Mouse (Mus musculus) ovary, postnatal 10 days (tissue): ENCODE results near the gene Calml3.
"Not testable (repeated sequence)": the region's sequence is repeated elsewhere in the genome, so short reads cannot be mapped to it uniquely, and the experiment has no call there.

Source experiments
- DNase-seq: peaks from one replicate; pipeline ENCODE4 v3.0.0; 2022; ENCODE audit warnings: low spot score

Gene Calml3

DNA sequence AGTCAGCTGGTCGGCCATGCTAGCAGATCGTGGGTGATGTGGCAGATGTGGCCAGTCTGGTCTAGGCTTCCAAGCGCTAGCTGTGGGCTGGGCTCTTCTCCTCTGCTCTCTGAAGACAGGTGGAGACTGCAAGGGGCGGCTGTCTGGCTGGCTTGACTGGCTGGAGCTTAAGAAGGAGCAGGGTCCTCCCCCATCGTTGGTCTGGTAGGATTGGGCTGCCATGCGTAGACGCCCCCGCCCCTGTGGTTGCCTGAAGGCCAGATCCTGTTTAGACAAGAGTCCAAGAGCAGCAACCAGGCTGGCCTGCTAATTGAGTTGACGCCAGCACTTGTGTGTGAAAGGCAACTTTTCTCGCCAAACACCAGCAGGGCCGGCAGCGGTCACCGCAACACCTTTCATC lies at the start of gene Calml3:
Gene Calml3, minus strand, starts transcription at position 131 of the 400 bp plus-strand sequence.
- DNase-seq = no peak

DNA sequence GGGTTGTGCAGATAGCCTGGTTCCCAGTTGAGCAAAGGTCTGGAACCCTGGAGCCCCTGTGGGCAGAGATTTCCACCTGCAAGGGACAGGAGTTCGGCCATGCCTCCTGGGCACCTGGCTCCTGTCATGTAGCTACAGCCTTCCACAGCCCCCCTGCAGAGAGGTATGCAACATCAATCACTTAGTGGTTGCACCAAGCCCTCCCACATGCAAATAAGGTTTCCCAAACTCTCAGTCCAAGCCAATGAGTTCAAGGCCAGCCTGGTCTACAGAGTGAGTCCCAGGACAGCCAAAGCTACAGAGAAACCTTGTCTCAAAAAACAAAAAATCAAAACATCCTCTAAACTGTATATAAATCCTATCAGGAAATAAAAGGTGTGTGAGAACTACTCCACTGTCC lies 46.2 kb upstream of the Calml3 start:
- DNase-seq = no peak

DNA sequence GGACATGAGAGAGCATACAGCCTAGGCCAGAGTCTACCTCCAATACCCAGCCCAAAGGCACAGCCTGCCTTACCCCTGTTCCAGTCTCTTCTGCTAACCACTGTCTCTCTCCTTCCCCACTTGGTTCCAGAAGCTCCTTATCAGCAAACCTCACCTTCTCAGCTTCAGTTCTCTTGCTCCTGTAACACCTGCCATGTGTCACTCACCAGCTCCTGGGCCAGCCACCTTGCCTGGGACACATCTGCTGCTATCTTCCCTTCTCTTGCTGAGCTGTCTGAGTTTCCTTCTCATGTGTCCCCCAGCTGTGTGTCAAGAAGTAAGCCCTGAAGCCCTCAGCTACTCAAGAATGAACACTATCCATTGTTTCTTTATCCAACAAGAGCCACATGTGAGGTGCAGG lies 36.5 kb upstream of the Calml3 start:
- not testable (repeated sequence) for DNase-seq

DNA sequence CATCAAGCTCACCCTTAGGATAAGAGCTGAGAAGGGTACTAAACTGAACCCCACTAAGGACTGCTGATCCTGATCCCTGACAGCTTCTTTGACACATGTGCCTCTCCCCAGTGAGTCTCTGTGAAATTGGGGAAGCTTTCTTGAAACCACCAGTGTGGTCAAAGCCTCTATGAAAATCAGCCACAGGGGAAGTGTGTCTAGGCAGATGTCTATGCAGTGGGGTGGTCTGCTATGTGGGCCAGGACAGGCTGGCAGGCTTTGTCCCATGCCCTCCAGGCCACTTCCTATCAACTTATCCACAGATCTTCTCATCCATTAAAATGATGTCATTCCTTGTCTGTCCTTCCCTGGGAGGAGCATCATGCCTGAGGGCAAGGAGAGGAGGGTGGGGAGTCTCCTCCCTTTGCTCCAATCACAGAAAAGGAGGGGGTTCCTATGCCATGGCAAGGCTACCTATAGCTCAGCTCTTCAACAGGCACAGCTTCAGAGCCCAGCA lies 33.2 kb upstream of the Calml3 start, which contains the start of gene Calm4:
Gene Calm4, plus strand, starts transcription at position 446 of the 496 bp plus-strand sequence.
- DNase-seq = not testable (repeated sequence)

DNA sequence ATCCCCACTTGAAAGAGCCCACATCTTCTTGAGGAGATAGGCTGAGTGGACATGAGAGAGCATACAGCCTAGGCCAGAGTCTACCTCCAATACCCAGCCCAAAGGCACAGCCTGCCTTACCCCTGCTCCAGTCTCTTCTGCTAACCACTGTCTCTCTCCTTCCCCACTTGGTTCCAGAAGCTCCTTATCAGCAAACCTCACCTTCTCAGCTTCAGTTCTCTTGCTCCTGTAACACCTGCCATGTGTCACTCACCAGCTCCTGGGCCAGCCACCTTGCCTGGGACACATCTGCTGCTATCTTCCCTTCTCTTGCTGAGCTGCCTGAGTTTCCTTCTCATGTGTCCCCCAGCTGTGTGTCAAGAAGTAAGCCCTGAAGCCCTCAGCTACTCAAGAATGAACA lies 29.5 kb upstream of the Calml3 start:
- not testable (repeated sequence) for DNase-seq

DNA sequence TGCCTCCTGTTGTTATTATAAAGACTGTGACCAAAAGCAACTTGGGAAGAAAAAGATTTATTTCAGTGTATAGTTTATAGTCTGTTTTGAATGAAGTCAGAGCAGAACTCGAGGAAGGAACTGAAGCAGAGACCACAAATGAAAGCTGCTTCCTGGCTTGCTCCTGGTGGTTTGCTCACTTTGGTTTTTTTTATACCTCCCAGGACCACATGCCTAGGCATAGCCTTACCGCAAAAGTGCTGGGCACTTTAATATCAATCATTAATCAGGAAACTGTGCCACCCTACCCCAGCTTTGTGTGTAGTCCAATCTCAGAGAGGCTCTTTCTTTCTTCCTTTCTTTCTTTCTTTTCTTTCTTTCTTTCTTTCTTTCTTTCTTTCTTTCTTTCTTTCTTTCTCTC lies 28.3 kb upstream of the Calml3 start:
- DNase-seq = no peak

DNA sequence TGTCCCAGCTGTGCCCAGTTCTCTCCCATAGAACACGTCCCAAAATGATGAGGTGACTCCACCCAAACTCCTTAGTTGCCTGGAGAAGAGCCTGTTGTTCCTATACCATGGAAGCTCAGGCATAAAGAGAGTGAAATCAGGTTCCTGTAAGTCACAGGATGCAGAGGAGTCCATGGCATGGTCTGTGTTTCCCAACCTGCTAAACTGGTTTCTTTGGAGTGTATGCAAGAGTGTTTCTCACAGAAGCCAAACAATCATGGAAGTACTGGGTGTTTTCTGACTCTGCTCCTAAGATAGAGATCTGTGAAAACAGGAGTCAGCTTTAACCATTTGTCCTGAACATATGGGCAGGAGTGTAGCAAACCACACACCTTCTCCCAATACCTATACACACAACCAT lies 27.9 kb upstream of the Calml3 start:
- DNase-seq = no peak

DNA sequence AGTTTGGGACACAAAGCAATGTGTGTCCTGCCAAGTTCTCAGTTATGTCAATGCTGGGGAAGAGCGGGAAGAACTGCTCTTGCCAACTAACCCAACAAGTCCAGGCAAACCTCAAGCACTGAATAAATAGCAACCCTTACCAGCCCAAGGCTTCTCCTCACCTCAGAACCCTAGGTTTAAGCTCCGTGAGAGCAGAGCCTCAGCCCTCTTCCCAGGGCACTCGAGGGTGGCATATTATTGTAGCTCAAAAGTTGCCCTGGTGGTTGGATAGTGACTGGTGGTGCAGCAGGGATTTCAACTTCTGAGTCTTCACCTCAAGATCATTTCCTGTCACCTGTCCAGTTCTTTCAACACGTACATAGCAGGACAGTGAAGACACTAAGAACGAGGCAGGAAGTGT lies 27.4 kb upstream of the Calml3 start:
- DNase-seq = no peak

DNA sequence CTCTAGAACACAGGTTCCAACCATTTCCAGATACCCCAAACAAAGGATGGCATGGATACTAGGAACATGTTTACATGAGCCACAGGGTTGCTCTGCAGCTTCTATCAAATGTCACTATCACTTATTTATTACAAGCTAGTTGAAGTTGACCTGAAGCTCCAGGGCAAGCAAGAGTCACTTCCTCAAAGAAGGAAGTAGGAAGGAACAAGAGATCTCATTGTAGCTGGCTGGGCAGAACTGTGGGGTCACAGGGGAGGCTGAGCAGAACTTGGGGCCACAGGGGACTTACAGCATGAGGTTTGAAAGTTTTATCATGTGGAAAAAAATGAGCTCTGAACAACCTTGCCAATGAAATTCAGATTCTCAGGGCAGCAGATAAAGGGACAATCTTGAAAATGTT lies 21.6 kb upstream of the Calml3 start:
- no peak for DNase-seq

DNA sequence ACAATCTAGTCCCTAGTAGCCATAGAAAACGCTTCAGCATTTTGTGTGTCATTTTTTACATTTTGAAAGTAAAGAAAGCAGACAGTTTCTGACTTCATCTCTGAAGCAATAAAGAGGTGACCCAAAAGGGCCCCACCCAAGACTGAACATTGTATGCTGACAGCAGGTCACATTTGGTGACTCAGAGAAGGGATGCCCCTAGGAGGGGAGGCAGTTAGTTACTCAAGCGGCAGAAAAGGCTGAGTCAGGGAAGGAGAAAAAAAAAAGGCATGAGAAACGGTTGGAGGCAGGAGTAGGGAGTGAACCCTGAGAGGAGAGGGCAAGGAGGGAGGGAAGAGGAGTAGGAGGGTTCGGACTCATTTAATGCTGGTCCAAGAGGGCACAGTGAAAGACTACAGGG lies 18.0 kb upstream of the Calml3 start:
- no peak for DNase-seq

DNA sequence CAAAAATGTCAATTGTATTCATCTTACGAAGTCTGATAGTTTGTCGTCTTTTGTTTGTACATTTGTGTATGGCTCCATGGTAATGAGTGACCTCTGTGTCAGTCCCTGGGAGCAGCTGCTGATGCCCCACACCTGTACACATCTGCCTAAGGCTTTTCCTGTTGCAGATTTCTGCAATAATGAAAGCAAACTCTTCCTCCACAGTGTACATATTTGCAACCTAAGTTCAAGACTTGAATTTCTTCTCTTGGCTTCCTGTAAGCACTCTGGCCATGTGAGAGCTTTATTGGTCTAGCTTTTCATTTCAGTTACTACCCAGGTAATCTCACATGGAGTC lies 14.6 kb upstream of the Calml3 start:
- no peak for DNase-seq

DNA sequence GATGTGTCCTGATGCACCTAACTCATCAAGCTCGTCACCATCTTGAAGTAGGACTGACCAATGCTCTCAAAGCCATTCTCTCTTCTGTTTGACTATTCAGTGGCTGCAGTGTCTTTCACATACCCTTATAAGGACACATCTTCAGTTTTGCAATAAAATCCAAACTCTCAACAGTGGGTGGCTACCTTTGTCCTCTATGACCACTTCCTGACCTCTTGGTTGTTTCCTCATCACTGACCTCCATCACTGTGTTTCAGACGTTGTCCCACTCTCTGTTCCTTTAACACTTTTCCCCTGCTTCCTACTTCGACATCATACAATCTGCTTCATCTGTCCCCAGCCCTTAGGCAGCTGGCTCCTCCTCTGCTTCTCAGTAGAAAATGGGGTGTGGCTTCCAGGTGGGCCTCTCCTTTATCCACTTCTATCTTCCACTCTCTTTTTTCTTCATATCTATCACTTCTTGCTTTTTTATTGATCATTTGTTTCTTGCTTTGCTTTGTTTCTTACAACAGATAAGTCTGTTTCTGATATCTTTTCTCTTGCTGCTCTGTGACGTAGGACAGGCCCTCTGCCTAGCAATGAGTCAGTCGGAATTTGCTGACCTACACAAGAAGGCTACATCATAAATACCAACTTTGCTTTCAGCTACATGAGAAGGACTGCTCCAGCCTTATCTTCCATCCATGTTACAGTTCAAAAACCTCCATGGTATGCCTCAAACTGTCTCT lies 14.1 kb upstream of the Calml3 start:
- DNase-seq = no peak

DNA sequence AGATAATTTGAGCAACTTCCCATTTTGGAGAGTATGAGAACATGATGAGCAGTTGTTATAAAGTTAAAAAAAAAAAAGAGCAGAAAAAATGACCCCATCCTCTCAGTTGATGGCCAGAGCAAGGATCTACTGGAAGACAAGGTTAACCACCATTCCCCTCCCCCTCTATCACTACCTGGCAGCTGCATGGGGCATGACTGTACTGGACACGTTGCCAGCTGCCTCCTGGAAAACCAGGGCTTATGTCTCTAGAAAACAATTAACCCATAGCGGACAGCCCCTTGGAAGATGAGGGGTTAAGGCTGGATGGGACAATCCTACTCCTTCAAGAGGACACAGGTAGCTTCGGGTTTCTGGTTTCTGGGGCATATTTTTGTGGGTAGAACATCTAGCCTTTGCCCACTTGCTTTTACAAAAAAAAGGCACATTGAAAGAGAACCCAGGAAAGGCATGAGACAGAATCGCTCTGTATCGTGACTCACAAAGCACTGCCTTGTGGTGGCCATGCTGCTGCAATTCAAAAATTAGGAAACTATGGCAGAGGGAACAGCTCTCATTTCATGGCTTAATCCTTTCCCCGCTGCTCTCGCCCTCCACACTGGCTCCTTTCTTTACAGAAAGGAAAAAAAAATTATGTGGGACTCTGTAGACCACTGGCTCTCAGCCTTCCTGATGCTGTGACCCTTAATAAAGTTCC lies 3.2 kb upstream of the Calml3 start:
- DNase-seq = no peak

DNA sequence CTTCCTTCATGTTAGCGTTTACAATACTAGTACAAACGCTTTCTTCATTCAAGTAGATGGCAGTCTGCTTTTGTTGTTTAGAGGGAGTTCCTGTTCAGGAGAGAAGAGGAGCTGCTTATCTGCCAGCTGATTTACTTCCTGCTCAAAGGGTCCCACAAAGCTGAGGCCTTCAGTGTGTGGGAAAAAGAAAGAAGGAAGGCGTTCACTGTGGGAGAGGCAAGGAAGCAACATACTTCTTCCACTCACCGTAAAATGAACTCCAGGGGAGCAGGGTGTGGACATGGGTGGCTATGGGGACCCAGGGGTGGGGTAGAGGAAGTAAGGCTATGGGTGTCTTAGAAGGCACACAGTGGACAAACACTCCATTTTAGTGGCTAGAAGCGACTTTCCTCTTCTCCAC lies 1.5 kb upstream of the Calml3 start:
- DNase-seq = no peak

DNA sequence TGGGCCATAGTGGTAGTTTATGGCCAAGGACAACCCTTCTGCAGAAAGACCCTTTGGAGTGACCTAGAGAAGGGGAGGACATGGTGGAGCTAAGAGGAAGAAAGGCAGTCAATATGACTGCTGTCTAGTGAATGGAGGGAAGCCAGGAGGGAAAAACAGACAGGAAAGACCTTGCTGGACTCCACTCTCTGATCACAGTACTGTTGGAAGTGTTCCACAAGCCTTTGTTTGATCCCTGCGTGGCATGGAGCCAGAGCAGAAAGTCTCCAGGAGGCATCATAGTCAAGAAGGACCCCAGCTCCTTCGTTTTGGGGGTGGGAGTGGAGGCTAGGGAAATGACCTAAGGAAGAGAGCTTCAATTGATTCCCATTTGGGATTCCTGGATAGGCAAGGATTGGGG lies 1.0 kb upstream of the Calml3 start:
- DNase-seq = no peak

DNA sequence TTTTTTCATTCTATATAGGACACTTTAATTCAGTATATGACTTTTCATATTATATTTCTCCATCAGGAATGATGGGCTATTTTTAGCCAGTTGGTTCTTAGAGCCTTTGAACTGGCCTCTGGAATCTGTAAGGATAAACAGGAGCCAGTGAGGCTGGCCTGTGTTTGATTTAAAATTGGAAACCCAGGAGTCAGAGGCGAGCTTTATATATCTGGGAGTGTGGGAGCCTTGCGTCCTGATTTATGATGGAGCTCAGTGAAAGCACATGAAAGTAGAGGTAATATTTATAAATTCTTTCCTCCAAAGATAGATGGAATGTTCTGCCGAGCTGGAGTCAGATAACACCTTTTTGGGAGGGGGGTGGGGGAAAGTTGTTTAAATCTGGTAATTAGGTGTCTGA lies 4.7 kb downstream of the Calml3 start:
- DNase-seq = no peak

DNA sequence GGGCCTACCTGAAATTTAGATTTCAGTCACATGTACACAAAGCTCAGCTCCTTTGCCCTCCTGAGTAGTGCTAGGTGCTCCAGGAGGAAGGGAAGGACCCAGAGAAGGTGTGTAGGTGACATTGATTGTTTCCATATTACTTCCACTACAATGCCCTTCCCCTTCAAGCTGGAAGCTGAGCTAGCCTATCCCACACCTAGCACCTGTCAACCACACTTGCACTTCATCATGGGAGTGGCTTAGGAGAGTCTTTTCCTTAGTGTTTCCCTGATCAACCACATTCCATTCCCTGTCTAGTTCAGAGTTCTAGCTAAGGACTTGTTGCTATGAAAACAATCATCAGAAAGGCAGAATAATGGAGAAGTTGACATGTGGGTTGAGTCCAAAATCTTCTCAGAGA lies 5.4 kb downstream of the Calml3 start:
- DNase-seq = no peak

DNA sequence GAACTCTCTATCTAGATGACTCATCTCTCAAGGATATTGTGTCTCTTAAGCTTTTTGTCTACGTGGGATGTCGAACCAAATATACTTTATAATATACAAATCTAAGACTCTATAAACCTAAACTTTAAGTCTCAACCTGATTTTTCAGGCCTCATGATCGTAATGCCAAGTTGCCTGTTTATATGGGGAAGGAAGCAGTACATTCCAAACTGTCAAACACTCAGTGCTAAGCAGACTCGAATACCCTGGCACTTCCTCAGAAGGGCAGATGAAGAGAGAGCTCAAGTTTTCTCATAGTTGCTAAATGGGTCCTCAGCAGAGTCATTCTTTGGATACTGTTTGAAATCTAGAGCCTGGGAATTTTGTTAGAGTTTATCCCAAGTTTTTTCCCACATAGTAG lies 7.5 kb downstream of the Calml3 start:
- no peak for DNase-seq

DNA sequence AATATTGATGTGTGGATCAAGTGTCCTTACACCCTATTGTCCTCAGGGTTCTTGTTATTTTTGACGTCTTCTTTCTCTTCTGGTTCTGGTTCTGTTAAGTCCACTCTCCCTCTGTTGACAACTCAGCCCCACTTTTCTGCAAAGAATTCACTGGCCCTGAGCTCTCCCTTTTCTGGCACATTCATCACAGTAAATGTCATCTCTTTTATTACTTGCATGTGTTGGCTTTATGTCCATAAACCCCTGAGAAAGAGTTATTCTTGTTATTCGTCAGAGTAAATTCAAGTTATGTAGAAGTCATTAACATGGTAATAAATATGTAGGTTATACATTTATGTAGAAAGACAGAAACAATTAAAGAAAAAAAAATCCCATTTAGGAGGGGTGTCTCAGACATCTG lies 14.6 kb downstream of the Calml3 start:
- no peak for DNase-seq

DNA sequence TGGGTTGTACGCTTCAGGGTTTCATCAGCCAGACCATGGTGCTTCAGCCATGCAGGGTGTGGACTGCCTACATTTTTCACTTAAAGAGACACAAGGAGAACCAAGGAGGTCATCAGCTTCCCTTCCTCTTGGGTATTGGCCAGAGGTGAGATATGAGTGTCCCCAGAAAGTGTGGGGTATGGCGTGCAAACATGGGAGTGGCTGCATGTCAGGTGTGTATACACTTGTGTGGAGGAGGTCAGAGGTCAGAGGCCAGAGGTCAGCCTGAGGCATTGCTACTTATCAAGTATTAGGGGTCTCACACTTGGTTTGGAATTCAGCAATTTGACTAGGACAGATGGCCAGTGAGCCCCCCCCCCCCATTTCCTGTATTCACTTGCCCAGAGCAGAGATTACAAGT lies 15.5 kb downstream of the Calml3 start:
- DNase-seq = no peak

DNA sequence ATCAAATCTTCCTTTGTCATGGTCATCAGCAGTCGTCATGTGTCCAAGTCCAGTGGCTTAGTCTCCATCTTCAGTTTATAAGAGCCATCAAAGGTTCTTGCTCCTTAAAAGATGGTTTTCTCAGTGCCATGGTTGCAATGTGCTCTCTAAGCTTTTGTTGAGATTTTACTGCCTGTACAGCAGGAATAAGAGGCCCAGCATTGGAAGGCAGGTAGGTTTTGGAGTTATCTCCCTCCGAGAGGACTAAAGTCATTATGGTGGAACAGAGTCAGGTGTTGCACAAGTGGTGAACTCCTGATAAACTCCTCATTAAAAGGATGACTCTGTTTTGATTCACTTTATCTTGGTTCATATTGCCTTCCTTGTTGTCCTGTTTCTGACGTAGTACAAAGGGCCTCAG lies 16.5 kb downstream of the Calml3 start:
- no peak for DNase-seq

DNA sequence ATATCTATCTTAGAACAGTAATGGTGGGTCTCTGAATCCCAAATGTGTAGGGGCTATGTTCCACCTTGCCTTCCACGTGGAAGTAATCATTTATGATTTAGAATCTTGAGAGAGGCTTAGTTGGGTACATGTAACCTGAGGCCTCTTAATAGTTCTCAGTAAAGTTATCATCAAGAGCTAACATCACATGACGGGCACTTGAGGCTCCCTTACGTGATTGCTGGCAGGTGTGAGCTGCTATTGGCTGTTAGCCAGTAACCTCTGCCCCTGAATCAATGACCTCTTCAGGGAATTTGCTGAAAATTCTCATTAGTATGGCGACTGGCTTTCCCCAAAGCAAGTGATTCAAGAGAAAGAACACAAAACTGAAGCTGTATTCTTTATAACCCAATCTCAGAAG lies 17.0 kb downstream of the Calml3 start:
- DNase-seq = no peak

DNA sequence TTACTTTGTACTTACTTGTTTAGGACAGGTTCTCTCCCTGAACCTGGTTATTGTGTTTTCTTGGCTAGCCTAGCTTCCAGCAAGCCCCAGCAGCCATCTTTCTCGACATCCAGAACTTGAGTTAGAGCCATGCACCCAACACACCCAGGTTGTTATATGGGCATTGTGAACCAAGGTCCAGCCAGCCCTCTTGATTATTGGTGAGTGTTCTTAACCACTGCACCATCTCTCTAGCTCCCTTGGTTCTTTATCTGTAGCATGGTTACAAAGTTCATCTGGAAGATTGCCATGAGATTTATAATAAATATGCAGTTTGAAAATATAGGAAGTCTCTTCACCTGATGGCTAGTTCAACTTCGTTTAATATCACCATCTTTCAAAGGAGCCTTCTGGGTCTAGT lies 20.5 kb downstream of the Calml3 start:
- DNase-seq = no peak

DNA sequence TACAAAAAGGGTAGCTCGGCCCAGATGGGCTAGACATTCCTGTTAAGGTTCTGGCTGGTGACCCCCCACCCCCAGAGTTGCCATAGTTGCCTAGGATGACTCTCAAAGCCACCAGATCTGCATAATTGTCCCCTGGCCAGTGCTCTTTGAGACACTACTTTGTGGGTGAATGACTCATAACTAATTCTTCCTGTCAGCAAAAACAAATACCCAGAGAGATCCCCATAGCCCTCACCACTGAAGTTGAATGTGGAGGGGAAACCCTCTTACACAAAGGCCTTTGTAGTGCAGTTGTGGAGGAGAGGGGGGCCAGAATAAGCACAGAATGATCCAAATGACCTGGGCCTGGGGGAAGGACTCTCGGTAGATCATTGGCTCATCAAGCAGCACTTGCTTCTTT lies 21.6 kb downstream of the Calml3 start:
- DNase-seq = no peak
